Mouse (Mus musculus): ENCODE measurements at regions not wholly inside any gene's neighbourhood (a gene's known extent, or its start where the extent isn't known, plus 50 kb on each side); places are given as distances from the start of the nearest gene placed in this dataset.

DNA sequence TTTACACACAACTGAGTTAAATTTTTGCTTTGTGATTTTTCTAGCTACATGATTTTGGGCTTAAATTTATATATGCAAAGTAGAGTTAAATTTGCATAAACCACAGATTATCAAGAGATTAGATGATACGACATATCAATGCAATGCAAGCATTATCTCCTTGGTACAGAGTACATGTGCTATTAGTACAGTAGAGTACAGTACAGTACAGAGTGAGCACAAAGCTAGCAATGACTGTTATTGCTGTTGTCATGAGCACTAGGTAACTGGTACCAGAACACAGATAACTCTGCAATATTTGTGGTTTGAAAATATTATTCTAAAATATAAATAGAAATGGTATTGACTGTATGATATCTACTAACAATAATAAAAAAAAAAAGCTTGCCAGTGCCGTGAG, 323.7 kb downstream of the Fam198b start:
- H3K27ac ChIP-seq (ENCODE audit: low read depth, low read length), result no peak overlapping the region
- H3K4me1 ChIP-seq (replicated peaks; ENCODE audit: control insufficient read depth, insufficient read depth, low read length), result no peaks in the 10 kb centered on the region
- no peaks in the 10 kb centered on the region for H3K36me3 ChIP-seq (ENCODE audit: control insufficient read depth, insufficient read depth)
- H3K4me3 ChIP-seq (ENCODE audit: low read depth, low read length), result no peak overlapping the region
- TF ChIP-seq CTCF (IDR thresholded peaks at IDR 0.05; ENCODE audit: low read depth), result no peak
- 72% methylated on average over 2 of the region's 2 CpGs for WGBS
- no peaks in the 10 kb centered on the region for H3K27me3 ChIP-seq (replicated peaks; ENCODE audit: control insufficient read depth, insufficient read depth, low read length)
- H3K9me3 ChIP-seq (ENCODE audit: control insufficient read depth), result no peaks in the 10 kb centered on the region
- ATAC-seq, result no peak
- H3K9ac ChIP-seq (ENCODE audit: low read depth, low read length), result no peak overlapping the region
- no peak overlapping the region for H3K4me2 ChIP-seq (replicated peaks; ENCODE audit: low read depth)

DNA sequence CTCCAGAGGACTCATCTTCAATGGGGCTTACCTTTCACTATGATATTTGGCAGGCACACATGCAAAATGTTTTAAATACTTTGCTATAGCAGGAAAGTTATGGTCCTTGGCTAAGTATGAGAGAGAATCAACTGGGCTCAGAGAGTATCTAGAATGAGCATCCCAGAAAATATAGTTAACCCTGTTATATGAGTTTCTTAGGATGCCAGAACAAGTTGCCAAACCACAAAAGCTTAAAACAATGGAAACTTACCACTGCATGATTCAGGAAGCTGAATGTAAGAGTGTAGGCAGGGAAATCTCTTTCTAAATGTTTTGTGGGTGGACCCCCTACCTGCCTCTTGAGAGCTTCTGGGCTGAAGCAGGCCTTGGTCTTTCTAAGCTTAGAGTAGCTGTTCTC, 325.3 kb downstream of the Fam198b start:
- no peaks in the 10 kb centered on the region for H3K36me3 ChIP-seq (ENCODE audit: control insufficient read depth, insufficient read depth)
- H3K9ac ChIP-seq (ENCODE audit: low read depth, low read length), result no peak overlapping the region
- TF ChIP-seq CTCF (IDR thresholded peaks at IDR 0.05; ENCODE audit: low read depth), result no peak
- H3K4me2 ChIP-seq (replicated peaks; ENCODE audit: low read depth), result no peak overlapping the region
- no peaks in the 10 kb centered on the region for H3K4me1 ChIP-seq (replicated peaks; ENCODE audit: control insufficient read depth, insufficient read depth, low read length)
- no peak overlapping the region for H3K27ac ChIP-seq (ENCODE audit: low read depth, low read length)
- H3K27me3 ChIP-seq (replicated peaks; ENCODE audit: control insufficient read depth, insufficient read depth, low read length), result no peaks in the 10 kb centered on the region
- no peaks in the 10 kb centered on the region for H3K9me3 ChIP-seq (ENCODE audit: control insufficient read depth)
- H3K4me3 ChIP-seq (ENCODE audit: low read depth, low read length), result no peak overlapping the region
- ATAC-seq, result no peak

DNA sequence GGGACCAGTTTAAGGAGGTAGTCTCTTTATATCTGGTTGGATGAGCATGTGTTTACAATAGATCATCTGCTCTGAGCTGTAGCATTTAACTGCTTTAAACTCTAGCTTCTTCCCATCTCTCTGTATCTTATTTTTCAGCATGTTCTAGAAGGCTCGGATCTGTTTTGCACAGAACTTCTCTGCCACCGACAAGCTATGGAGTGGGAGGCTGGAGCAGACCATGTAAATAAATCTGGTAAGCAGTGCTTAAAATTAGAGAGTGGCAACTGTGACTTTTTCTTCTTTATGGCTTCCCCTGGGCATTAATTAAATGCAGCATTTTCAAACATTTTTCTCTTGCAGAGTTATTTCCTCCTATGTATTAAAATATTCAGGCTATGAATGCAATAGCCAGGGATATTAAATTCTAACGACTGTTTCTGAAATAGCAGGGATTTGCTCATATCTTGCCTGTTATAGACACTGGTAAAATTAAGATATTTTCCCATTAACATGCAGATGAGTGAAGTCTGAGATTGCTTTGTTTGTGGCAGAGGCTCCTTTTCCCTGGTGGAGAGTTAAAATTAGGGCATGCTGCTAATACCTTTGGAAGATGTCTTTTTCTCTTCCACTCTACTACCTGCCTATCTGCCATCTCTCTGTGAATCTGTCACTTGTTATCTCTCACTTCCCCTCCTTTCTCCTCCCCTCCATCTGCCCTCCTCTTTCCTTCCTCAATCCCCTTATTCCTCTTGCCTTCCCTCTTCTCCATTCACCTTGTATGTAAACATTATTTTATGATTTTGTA, 327.2 kb downstream of the Fam198b start:
- H3K4me2 ChIP-seq (replicated peaks; ENCODE audit: low read depth), result no peak overlapping the region
- H3K9ac ChIP-seq (ENCODE audit: low read depth, low read length), result no peak overlapping the region
- no peak overlapping the region for H3K4me3 ChIP-seq (ENCODE audit: low read depth, low read length)
- no peak for TF ChIP-seq CTCF (IDR thresholded peaks at IDR 0.05; ENCODE audit: low read depth)
- H3K9me3 ChIP-seq (ENCODE audit: control insufficient read depth), result no peaks in the 10 kb centered on the region
- H3K27me3 ChIP-seq (replicated peaks; ENCODE audit: control insufficient read depth, insufficient read depth, low read length), result no peaks in the 10 kb centered on the region
- no peak overlapping the region for H3K27ac ChIP-seq (ENCODE audit: low read depth, low read length)
- no peak for ATAC-seq
- H3K36me3 ChIP-seq (ENCODE audit: control insufficient read depth, insufficient read depth), result no peaks in the 10 kb centered on the region
- 45% methylated on average over 3 of the region's 3 CpGs for WGBS
- H3K4me1 ChIP-seq (replicated peaks; ENCODE audit: control insufficient read depth, insufficient read depth, low read length), result no peaks in the 10 kb centered on the region

DNA sequence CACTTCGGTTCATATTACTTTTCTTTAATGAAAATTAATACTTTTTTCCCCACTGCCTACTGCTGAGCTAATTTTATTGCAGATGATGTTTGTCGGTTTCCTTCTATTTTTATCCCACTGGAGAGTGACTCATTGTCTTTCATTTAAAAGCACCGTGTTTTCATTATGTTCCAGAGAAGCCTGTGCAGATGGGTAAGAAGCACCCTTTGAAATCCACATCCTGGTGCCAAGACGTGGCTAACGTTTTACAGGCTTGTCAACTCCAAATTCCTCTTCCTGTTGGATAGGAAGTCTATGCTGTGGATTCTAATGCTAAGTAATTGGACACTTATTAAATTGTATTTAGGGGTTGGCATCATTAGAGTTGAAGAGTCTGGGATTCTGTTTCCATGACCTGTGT, 364.3 kb downstream of the Fam198b start:
- no peak for ATAC-seq
- no peaks in the 10 kb centered on the region for H3K4me1 ChIP-seq (replicated peaks; ENCODE audit: control insufficient read depth, insufficient read depth, low read length)
- no peak overlapping the region for H3K27ac ChIP-seq (ENCODE audit: low read depth, low read length)
- no peaks in the 10 kb centered on the region for H3K27me3 ChIP-seq (replicated peaks; ENCODE audit: control insufficient read depth, insufficient read depth, low read length)
- H3K9me3 ChIP-seq (ENCODE audit: control insufficient read depth), result no peaks in the 10 kb centered on the region
- no peaks in the 10 kb centered on the region for H3K36me3 ChIP-seq (ENCODE audit: control insufficient read depth, insufficient read depth)
- no peak overlapping the region for H3K4me3 ChIP-seq (ENCODE audit: low read depth, low read length)
- no peak overlapping the region for H3K4me2 ChIP-seq (replicated peaks; ENCODE audit: low read depth)
- TF ChIP-seq CTCF (IDR thresholded peaks at IDR 0.05; ENCODE audit: low read depth), result no peak
- H3K9ac ChIP-seq (ENCODE audit: low read depth, low read length), result no peak overlapping the region
- WGBS, result 57% methylated on average over 5 of the region's 5 CpGs

DNA sequence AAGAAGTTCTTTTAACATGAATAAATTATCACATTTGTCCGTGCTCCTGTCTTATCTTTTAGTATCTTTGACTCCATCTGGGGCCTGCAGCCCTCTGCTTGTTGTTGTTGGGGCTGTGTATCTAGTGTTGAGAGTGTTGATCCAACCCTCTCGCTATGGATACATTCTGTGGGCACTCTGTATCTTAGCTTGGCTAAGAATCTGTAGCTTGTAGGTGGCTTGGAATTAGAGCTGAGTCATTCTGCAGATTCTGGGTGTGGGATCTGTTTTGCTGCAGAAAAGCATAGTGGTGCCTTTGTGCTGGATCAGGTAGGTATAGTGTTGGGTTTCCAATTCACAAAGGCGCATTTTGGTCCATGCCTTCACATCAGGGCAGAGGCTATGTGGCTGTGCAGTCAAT, 365.6 kb downstream of the Fam198b start:
- no peak overlapping the region for H3K9ac ChIP-seq (ENCODE audit: low read depth, low read length)
- no peak for ATAC-seq
- H3K36me3 ChIP-seq (ENCODE audit: control insufficient read depth, insufficient read depth), result no peaks in the 10 kb centered on the region
- 70% methylated on average over 3 of the region's 3 CpGs for WGBS
- no peak for TF ChIP-seq CTCF (IDR thresholded peaks at IDR 0.05; ENCODE audit: low read depth)
- no peaks in the 10 kb centered on the region for H3K27me3 ChIP-seq (replicated peaks; ENCODE audit: control insufficient read depth, insufficient read depth, low read length)
- no peak overlapping the region for H3K4me3 ChIP-seq (ENCODE audit: low read depth, low read length)
- no peak overlapping the region for H3K4me2 ChIP-seq (replicated peaks; ENCODE audit: low read depth)
- H3K27ac ChIP-seq (ENCODE audit: low read depth, low read length), result no peak overlapping the region
- no peaks in the 10 kb centered on the region for H3K9me3 ChIP-seq (ENCODE audit: control insufficient read depth)
- no peaks in the 10 kb centered on the region for H3K4me1 ChIP-seq (replicated peaks; ENCODE audit: control insufficient read depth, insufficient read depth, low read length)

DNA sequence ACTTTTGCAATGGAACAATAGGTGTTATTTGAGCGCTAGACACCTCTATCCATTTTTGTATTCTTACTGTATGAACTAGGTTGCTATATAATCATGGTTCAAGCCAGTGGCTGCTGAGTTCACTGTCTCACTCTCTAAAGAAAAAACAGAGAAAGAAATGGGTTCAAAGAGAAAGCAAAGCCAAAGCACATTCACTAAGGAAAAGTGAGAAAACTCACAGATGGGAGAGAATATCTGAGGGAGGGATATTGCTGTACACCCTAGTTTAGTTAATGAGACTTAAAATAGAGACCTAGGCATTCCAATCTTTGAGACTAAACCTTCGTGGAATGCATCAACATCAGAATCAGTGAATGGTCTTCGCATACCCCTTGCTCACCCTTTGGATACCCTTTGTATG, 371.0 kb downstream of the Fam198b start:
- WGBS, result 89% methylated on average over 3 of the region's 3 CpGs
- no peaks in the 10 kb centered on the region for H3K36me3 ChIP-seq (ENCODE audit: control insufficient read depth, insufficient read depth)
- no peak overlapping the region for H3K27ac ChIP-seq (ENCODE audit: low read depth, low read length)
- H3K27me3 ChIP-seq (replicated peaks; ENCODE audit: control insufficient read depth, insufficient read depth, low read length), result no peaks in the 10 kb centered on the region
- H3K4me1 ChIP-seq (replicated peaks; ENCODE audit: control insufficient read depth, insufficient read depth, low read length), result no peaks in the 10 kb centered on the region
- no peak overlapping the region for H3K9ac ChIP-seq (ENCODE audit: low read depth, low read length)
- no peaks in the 10 kb centered on the region for H3K9me3 ChIP-seq (ENCODE audit: control insufficient read depth)
- no peak overlapping the region for H3K4me2 ChIP-seq (replicated peaks; ENCODE audit: low read depth)
- ATAC-seq, result no peak
- H3K4me3 ChIP-seq (ENCODE audit: low read depth, low read length), result no peak overlapping the region
- no peak for TF ChIP-seq CTCF (IDR thresholded peaks at IDR 0.05; ENCODE audit: low read depth)

DNA sequence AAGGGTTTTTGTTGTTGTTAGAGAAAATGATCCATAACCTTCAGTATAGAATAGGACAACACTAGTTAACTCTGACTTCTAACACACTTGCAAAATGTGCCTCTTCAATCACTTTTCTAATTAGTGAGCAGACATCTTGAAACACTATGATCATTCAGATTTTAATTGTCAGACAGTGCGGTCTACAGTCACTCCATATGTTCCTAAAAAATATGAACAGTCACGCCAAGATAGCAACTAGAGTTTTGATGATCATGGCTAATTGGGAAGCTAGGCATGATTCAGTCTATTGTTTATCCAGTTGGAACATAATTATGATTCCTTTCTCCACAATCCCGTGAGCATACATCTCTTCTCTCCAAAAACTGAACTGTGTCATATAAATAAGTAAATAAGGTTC, 372.1 kb downstream of the Fam198b start:
- H3K27ac ChIP-seq (ENCODE audit: low read depth, low read length), result no peak overlapping the region
- H3K36me3 ChIP-seq (ENCODE audit: control insufficient read depth, insufficient read depth), result no peaks in the 10 kb centered on the region
- H3K4me3 ChIP-seq (ENCODE audit: low read depth, low read length), result no peak overlapping the region
- 77% methylated on average over 3 of the region's 3 CpGs for WGBS
- no peaks in the 10 kb centered on the region for H3K27me3 ChIP-seq (replicated peaks; ENCODE audit: control insufficient read depth, insufficient read depth, low read length)
- no peak for ATAC-seq
- no peaks in the 10 kb centered on the region for H3K9me3 ChIP-seq (ENCODE audit: control insufficient read depth)
- no peak for TF ChIP-seq CTCF (IDR thresholded peaks at IDR 0.05; ENCODE audit: low read depth)
- H3K4me1 ChIP-seq (replicated peaks; ENCODE audit: control insufficient read depth, insufficient read depth, low read length), result no peaks in the 10 kb centered on the region
- H3K4me2 ChIP-seq (replicated peaks; ENCODE audit: low read depth), result no peak overlapping the region
- no peak overlapping the region for H3K9ac ChIP-seq (ENCODE audit: low read depth, low read length)
